Mouse (Mus musculus): Measurements from ENCODE around the gene Cdc42ep2.
A peak's percentile ranks its signal among the peaks of the same experiment; 100 is the strongest.

DNA sequence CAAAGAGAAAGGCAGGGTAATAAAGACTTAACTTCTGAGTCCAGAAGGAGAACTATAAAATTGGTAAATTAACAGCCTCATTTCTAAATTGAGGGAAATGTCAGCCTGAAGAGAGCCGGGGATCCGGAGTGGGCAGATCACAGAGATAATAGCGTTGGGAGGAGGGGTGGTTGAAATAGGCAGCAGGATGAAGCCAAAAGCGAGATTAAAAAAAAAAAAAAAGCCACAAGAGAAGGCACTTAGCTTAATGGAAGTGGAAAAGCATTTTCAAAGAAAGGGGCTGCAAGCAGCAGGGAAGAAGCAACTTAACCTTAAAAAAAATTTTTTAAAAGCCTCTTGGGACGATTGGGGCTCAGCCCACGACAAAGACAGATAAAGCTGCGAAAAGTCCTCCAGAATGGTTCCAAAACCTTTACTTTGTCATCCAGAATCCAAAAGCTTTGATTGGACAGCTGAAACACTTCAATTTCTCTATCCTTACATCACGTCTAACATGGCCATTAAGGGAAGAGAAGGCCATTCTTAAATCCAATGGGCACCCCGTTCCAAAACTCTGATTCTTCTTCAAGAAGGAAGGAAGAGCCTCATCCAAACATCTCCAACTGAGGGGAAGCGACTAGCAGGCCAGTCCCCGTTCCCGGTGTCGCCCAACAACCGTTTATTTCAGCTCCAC lies 13.1 kb downstream of the Cdc42ep2 start:
- TF ChIP-seq POLR2A (IDR thresholded peaks at IDR 0.05; ENCODE audit: control insufficient read depth in 1 of 2, insufficient read depth in 1 of 2, low read depth in 1 of 2, low read length in 2 of 2, poor library complexity in 1 of 2) (no peak), POLR2AphosphoS2 (IDR thresholded peaks at IDR 0.05; ENCODE audit: low read length) (no peak), MYB (IDR thresholded peaks at IDR 0.05; ENCODE audit: low read depth, low read length) (no peak), ZC3H11A (IDR thresholded peaks at IDR 0.05; ENCODE audit: low read depth, low read length) (no peak), USF1 (IDR thresholded peaks at IDR 0.05; ENCODE audit: low read depth, low read length) (no peak), CTCF (IDR thresholded peaks at IDR 0.05 in 2 of 3, conservative IDR thresholded peaks at IDR 0.05 in 1 of 3; ENCODE audit: control insufficient read depth in 1 of 3, insufficient read depth in 1 of 3, low read depth in 2 of 3, low read length in 3 of 3, poor library complexity in 1 of 3, severe bottlenecking in 1 of 3) (no peak), GATA1 (IDR thresholded peaks at IDR 0.05; ENCODE audit: low read depth, low read length) (peak; percentile 82), NRF1 (IDR thresholded peaks at IDR 0.05; ENCODE audit: insufficient read depth, low read depth, low read length, poor library complexity, severe bottlenecking) (no peak), EP300 (IDR thresholded peaks at IDR 0.05; ENCODE audit: low read depth in 1 of 2, low read length in 2 of 2) (peak; percentile 47; a peak in 2 of 4 replicates)
